Mouse (Mus musculus) E14TG2a.4 (cell line): ENCODE data around the gene Pds5a.
"Not testable (repeated sequence)": the region's sequence is repeated elsewhere in the genome, so short reads cannot be mapped to it uniquely, and the experiment has no call there.

Experiments used
- H3K27me3 ChIP-seq: 2 replicates; pipeline ENCODE4 v1.6.1; 2014; ENCODE audit warnings: low read length, control low read depth; ENCODE audit not compliant: insufficient read depth
- H3K36me3 ChIP-seq: 2 replicates; pipeline ENCODE4 v1.6.1; 2014; ENCODE audit warnings: low read length, control low read depth; ENCODE audit not compliant: insufficient read depth
- H3K4me1 ChIP-seq: replicated peaks from 2 replicates; pipeline ENCODE4 v1.6.1; 2014; ENCODE audit warnings: low read depth, low read length, control low read depth
- H3K4me3 ChIP-seq: replicated peaks from 2 replicates; pipeline ENCODE4 v1.5.1; 2014; ENCODE audit warnings: mild to moderate bottlenecking, low read length
- H3K9me3 ChIP-seq: 2 replicates; pipeline ENCODE4 v1.6.1; 2014; ENCODE audit warnings: low read length, control low read depth
- CTCF ChIP-seq: conservative IDR thresholded peaks from 2 replicates; pipeline ENCODE4 v1.5.1; 2014; ENCODE audit warnings: low read length
- NANOG ChIP-seq: IDR thresholded peaks from 2 replicates; pipeline ENCODE4 v1.6.1; 2014; ENCODE audit warnings: borderline replicate concordance, low read length, mixed read lengths
- POU5F1 ChIP-seq: IDR thresholded peaks from 2 replicates; pipeline ENCODE4 v1.6.1; 2014; ENCODE audit warnings: low read length, borderline replicate concordance

Pds5a gene

DNA sequence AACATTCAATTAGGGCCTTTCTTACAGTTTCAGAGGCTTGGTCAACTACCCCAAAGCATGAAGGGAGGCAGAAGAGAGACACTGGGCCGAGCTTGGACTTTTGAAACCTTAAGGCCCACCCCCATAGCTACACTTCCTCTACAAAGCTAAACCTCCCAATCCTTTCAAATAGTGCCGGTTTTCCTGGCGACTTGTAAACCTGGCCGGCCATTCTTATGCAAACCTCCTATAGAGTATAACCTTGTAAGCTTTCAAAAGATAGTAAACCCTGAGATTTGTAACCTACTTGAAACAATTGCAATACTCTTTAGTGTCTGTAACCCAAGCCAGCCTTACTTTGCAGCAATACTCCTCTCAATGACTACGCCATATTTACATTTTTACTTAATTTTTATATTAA lies 2.0 kb upstream of the Pds5a start:
- H3K4me3 ChIP-seq = no peak overlapping the region; the same call in 1 of the 2 replicates
- peaks cover 12% of the 10 kb centered on the region for H3K27me3 ChIP-seq
- peaks cover 47% of the 10 kb centered on the region for H3K4me1 ChIP-seq
- TF ChIP-seq POU5F1 (peak; percentile 88; the same call in 1 of the 2 replicates), NANOG (no peak; the same call in 1 of the 2 replicates)
- peaks cover 14% of the 10 kb centered on the region for H3K36me3 ChIP-seq
- no peaks in the 10 kb centered on the region for H3K9me3 ChIP-seq

- H3K36me3 ChIP-seq = peaks cover 22% of the 10 kb centered on the region
- peaks cover 48% of the 10 kb centered on the region for H3K4me1 ChIP-seq
- H3K4me3 ChIP-seq = peak overlapping the region; percentile 98
- no peaks in the 10 kb centered on the region for H3K9me3 ChIP-seq
- H3K27me3 ChIP-seq = 0 out of 2 replicates have a peak, but pooled peaks cover 4% of the 10 kb centered on the region
- TF ChIP-seq CTCF (no peak), NANOG (no peak), POU5F1 (no peak)
Measured at GRCm38 (mm10) chr5:65699146-65699545, 1.1 kb upstream of the Pds5a start.

GRCm38 (mm10) chr5:65698759-65699136 lies 675 bp upstream of the Pds5a start:
- H3K4me1 ChIP-seq = peaks cover 51% of the 10 kb centered on the region
- no peaks in the 10 kb centered on the region for H3K9me3 ChIP-seq
- peak overlapping the region; percentile 98 for H3K4me3 ChIP-seq
- 0 out of 2 replicates have a peak, but pooled peaks cover under 1% of the 10 kb centered on the region for H3K27me3 ChIP-seq
- peaks cover 25% of the 10 kb centered on the region for H3K36me3 ChIP-seq
- no peak for TF ChIP-seq NANOG
- no peak for TF ChIP-seq CTCF
- no peak for TF ChIP-seq POU5F1

DNA sequence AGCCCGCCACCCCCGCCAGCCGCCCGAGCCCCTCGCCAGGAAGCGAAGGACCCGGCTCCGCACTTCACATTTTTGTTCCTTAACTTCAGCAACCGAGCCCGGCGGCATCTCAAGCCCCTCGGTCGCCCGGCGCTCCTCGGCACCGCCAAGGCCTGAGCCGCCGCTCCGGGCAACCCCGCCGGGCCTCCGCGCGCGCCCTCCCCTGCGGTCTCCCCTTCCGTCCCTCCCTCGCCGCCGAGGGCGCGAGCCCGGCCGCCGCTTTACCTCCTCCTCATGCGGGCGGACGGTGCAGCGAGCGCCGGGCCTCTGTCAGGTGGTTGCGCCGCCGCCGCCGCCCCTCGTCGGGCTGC lies 612 bp downstream of the Pds5a start:
- Histone ChIP-seq H3K9me3 (no peaks in the 10 kb centered on the region), H3K27me3 (no peaks in the 10 kb centered on the region), H3K4me1 (peaks cover 51% of the 10 kb centered on the region), H3K36me3 (peaks cover 36% of the 10 kb centered on the region), H3K4me3 (peak overlapping the region; percentile 98)
- no peak for TF ChIP-seq CTCF

DNA sequence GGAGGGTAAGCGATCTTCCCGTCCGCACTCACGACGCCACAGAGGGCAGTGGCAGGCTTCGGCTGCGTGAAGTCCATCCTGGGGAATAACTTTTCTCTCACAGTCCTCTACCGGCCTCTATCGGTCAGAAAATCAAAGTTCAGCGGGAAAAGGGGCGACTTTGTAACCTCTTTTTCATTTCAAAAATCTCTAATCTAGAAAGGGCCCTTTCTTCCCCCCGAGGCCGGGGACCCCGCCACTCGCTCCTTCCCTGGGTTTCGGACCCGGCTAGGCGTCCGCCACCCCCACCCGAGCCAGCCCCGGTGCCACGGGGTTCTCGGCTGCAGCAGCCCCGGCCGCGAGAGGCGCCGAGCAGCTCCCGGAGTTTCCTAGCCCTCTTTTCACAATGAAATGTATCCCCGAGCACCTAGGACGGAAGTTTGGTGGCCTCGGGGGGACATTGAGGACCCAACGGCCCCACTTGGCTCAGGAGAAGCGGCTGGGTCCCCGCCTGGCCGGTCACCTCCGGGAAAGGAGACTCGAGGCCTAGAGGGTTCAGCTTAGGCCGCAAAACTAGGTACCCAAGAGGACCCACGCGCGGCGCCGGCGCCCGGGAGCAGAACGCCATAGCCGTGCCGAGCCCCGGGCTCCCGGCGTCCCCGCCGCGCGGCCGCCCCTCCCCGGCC lies 1.1 kb downstream of the Pds5a start:
- TF ChIP-seq CTCF (peak; percentile 53), NANOG (no peak)

DNA sequence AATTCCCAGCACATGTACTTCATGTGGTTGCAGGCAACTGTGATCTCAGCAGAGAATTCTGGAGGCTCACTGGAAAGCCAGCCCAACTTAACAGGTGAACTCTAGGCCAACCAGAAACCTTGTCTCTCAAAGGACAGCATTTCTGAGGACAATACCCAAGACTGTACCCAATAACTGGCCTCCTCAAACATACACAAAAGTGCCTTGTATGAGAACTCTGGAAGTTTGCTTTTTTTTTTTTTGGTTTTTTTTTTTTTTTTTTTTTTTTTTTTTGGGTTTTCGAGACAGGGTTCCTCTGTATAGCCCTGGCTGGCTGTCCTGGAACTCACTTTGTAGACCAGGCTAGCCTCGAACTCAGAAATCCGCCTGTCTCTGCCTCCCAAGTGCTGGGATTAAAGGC lies 4.0 kb downstream of the Pds5a start:
- peaks cover 62% of the 10 kb centered on the region for H3K4me1 ChIP-seq
- H3K4me3 ChIP-seq, H3K27me3 ChIP-seq, H3K9me3 ChIP-seq: not testable (repeated sequence)
- H3K36me3 ChIP-seq = peaks cover 66% of the 10 kb centered on the region

More for the DNA sequence above, 1.1 kb downstream of the Pds5a start:
- peaks cover 41% of the 10 kb centered on the region for H3K36me3 ChIP-seq
- peaks cover 56% of the 10 kb centered on the region for H3K4me1 ChIP-seq
- H3K4me3 ChIP-seq = peak overlapping the region; percentile 98
- H3K27me3 ChIP-seq = no peaks in the 10 kb centered on the region
- H3K9me3 ChIP-seq = no peaks in the 10 kb centered on the region

DNA sequence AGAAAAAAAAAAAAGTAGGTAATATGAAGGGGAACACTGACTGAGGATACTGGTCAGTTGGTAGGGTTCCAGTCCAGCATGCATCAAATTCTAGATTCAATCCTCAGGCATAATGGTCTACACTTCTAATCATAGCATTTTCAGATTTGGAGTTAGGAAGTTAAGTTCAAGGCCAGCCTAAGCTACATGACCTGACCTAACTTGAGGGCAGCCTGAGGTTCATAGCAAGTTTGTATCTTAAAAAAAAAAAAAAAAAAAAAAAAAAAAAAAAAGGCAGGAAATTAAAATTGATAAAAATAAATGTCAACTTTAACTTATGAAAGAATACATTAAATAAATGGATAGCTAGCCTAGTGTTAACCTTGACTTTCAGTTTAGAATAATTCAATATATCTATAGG lies 5.1 kb downstream of the Pds5a start:
- Histone ChIP-seq H3K36me3 (peaks cover 75% of the 10 kb centered on the region), H3K27me3 (no peaks in the 10 kb centered on the region), H3K9me3 (no peaks in the 10 kb centered on the region), H3K4me3 (no peak overlapping the region), H3K4me1 (peaks cover 67% of the 10 kb centered on the region)
- TF ChIP-seq POU5F1 (no peak), CTCF (no peak), NANOG (no peak)

DNA sequence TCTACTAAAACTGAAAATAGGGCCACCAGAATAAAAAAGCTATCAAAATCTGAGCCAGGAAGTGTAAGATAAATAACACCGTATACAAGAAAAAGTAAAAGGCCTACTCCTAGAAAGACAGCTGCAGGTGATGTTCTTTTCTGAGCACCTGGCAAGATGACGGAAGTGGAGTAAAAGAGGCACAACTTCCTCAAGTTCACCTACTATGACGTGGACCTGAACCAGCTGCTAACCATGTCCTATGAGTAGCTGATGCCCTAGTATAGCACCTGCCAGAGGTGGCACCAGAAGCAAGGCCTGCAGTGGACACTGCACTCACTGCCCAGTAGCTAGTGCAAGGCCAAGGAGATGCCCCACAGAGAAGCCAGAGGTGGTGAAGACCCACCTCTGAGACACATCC lies 9.3 kb downstream of the Pds5a start:
- Histone ChIP-seq H3K27me3 (no peaks in the 10 kb centered on the region), H3K4me3 (no peak overlapping the region), H3K36me3 (peaks cover 81% of the 10 kb centered on the region), H3K4me1 (peaks cover 64% of the 10 kb centered on the region), H3K9me3 (no peaks in the 10 kb centered on the region)
- TF ChIP-seq NANOG (no peak), POU5F1 (no peak), CTCF (no peak)

DNA sequence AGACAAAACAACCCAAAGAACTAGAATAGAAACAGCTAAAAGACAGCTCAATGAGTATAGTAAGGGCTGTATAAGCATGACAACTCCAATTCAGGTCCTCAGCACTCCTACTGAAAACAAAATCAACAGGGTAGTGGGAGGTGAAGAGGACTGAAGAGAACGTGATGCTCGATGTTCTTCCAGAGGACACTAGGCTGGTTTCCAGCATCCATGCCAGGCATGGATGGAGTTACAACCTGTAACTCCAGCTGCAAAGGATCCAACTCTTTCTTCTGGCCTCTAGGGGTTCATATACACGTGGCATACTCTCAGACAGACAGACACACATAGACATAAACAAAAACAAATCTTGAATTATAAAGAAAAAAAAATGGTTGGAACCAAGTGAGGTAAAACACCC lies 11.3 kb downstream of the Pds5a start:
- Histone ChIP-seq H3K9me3 (no peaks in the 10 kb centered on the region), H3K4me1 (peaks cover 57% of the 10 kb centered on the region), H3K4me3 (no peak overlapping the region), H3K27me3 (no peaks in the 10 kb centered on the region), H3K36me3 (peaks cover 72% of the 10 kb centered on the region)
- TF ChIP-seq NANOG (no peak), POU5F1 (no peak), CTCF (no peak)
